Mouse (Mus musculus) R1 (cell line): Measurements from ENCODE around the gene Cops7b.

Experiments used
- DNase-seq: peaks from one replicate; pipeline ENCODE4 v3.0.0-alpha.2; 2018; ENCODE audit warnings: low read depth, low spot score

The Cops7b gene

GRCm38 (mm10) chr1:86596512-86596911 lies 13.8 kb downstream of the Cops7b start:
- no peak for DNase-seq

GRCm38 (mm10) chr1:86598516-86598915 lies 15.8 kb downstream of the Cops7b start:
- peak; percentile 65 for DNase-seq

GRCm38 (mm10) chr1:86600117-86600516 lies 17.4 kb downstream of the Cops7b start:
- DNase-seq = no peak

- DNase-seq = no peak
These were observed 28.2 kb downstream of the Cops7b start for GRCm38 (mm10) chr1:86610954-86611353.

GRCm38 (mm10) chr1:86612081-86612480 lies 29.4 kb downstream of the Cops7b start:
- DNase-seq = peak; percentile 47

- DNase-seq = peak; percentile 33
These were observed 31.6 kb downstream of the Cops7b start for GRCm38 (mm10) chr1:86614269-86614668.

GRCm38 (mm10) chr1:86618454-86619125 lies 35.9 kb downstream of the Cops7b start:
- DNase-seq = peak; percentile 68

GRCm38 (mm10) chr1:86622296-86622695 lies 39.6 kb downstream of the Cops7b start:
- DNase-seq = no peak

GRCm38 (mm10) chr1:86623001-86624000 lies 40.6 kb downstream of the Cops7b start:
- peak; percentile 14 for DNase-seq

- no peak for DNase-seq
These were observed 45.6 kb downstream of the Cops7b start for GRCm38 (mm10) chr1:86628270-86628669.

GRCm38 (mm10) chr1:86629936-86630335 lies 47.2 kb downstream of the Cops7b start:
- no peak for DNase-seq

GRCm38 (mm10) chr1:86630527-86630926 lies 47.8 kb downstream of the Cops7b start:
- DNase-seq = no peak

- DNase-seq = no peak
These were observed 50.2 kb downstream of the Cops7b start for GRCm38 (mm10) chr1:86632732-86633380.

- DNase-seq = no peak
These were observed 50.7 kb downstream of the Cops7b start for GRCm38 (mm10) chr1:86633434-86633833.

GRCm38 (mm10) chr1:86633840-86634750 lies 51.4 kb downstream of the Cops7b start:
- DNase-seq = peak; percentile 20

- peak; percentile 74 for DNase-seq
These were observed 52.2 kb downstream of the Cops7b start for GRCm38 (mm10) chr1:86634751-86635359.

- no peak for DNase-seq
These were observed 60.6 kb downstream of the Cops7b start for GRCm38 (mm10) chr1:86643101-86643809.

GRCm38 (mm10) chr1:86647517-86647916 lies 64.8 kb downstream of the Cops7b start:
- peak; percentile 67 for DNase-seq

GRCm38 (mm10) chr1:86650272-86650671 lies 67.6 kb downstream of the Cops7b start:
- peak; percentile 69 for DNase-seq

GRCm38 (mm10) chr1:86652675-86653074 lies 70.0 kb downstream of the Cops7b start:
- DNase-seq = no peak
